Mouse (Mus musculus): ENCODE results near the gene Blvrb. TPM values are rescaled to one million over a fixed set of nuclear protein-coding genes. Genes with fewer than 3 reads are reported as not detected.
"Not testable (repeated sequence)": the region's sequence is repeated elsewhere in the genome, so short reads cannot be mapped to it uniquely, and the experiment has no call there.

The Blvrb gene
- total RNA-seq, 2 experiments from 2014 or later = 18.1 to 18.3 TPM

DNA sequence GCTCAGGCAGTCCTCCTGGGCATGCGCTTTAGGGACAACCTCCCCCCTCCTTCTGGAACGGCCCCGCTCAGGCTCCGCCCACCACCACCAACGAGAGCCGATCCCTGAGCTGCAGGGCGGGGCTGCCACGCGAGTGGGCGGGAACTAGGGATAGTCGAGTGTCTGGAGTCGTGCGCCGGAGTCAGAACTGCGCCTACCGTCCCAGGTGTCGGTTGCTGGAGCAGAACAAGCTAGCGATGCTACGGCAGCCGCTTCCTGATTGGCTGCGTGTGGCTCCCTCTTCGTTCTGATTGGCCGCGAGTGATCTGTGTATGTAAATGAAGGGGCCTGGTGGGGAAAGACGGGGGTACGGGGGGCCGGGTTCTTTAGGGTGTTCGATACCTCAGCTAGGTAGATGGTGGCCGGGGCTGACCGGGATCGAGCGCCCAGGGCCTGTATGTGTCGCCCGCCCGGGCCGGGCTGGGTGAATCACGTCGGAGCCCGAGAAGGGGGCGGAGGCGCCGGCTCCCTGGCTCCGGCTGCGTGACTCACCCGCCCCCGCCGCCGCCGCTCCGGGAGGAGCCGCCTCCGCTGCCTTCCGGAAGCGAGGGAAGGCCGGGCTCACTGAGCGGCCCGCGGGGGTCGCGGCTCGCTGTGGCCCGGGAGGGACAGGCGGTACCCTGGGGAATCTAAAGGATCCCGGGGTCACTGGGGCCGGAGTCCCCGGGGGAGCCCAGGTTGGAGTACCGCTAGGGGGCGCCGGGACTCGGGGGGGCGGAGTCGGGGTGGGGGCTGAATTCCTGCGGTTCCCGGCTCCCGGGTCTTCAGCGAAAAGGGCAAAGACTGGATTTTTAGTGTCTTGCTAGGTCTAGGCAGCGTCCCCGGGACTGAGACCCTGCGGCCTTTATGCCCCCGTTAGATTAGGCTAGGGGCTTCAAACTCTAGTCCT is 39.3 kb downstream of the Blvrb start, which contains the start of gene Sertad1:
TSS of gene Sertad1 (plus strand) at position 141 of the 928 bp plus-strand sequence.
- DNase-seq (ENCODE audit: extremely low spot score in 1 of 2, low spot score in 2 of 2) = peak; percentile 99 to 100
- H3K27ac ChIP-seq = peak within 1 kb of the TSS; percentile 98
- peak within 1 kb of the TSS; percentile 70 for H3K4me3 ChIP-seq
- TF ChIP-seq CTCF (IDR thresholded peaks at IDR 0.05) = peak; percentile 79
- intact Hi-C loops (cut with DNase I) = loop anchor here (1.0 to 10.0 kb wide), 3 partner anchors 41 to 255 kb away; partner anchors contain the start of genes Coq8b and Zfp607b

DNA sequence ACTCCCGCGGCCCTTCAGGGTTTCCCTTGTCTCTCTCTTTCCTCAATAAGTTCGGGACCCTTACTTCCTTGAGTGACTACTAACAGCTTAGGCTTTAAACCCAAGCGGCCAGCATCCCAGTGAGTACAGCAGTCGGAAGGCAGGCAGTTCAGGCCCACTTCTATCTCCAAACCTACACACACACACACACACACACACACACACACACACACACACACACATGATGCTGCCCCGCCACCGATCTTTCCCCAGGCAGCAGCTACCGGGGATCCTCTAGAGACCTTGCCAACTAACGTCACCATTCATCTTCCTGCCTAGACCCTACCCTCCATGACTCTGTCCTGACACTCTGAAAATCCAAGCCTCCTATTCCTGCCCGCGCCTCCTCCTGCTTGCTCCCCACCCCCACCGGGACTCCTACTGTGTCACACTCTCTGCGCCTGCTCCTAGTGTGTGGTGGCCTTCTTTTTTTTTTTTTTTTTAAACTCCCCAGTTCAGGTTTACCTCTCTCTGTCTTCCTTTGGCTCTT is 40.0 kb downstream of the Blvrb start:
- DNase-seq (ENCODE audit: extremely low spot score in 1 of 2, low spot score in 2 of 2) = peak; percentile 65 to 68

DNA sequence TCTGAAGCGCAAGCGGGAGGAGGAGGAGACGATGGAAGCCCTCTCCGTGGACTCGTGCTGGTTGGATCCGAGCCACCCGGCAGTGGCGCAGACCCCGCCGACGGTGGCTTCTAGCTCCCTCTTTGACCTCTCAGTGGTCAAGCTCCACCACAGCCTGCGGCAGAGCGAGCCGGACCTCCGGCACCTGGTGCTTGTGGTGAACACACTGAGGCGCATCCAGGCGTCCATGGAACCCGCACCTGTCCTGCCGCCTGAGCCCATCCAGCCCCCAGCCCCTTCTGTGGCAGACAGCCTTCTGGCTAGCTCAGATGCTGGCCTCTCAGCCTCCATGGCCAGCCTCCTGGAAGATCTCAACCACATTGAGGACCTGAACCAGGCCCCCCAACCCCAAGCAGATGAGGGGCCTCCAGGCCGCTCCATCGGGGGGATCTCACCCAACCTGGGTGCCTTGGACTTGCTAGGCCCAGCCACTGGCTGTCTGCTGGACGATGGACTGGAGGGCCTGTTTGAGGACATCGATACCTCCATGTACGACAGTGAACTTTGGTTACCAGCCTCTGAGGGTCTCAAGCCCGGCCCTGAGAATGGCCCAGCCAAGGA is 41.6 kb downstream of the Blvrb start:
- TF ChIP-seq CTCF (IDR thresholded peaks at IDR 0.05) = no peak
- DNase-seq (ENCODE audit: extremely low spot score in 1 of 2, low spot score in 2 of 2) = no peak
- H3K27ac ChIP-seq = peak overlapping the region; percentile 83
- intact Hi-C loops (cut with DNase I) = loop anchor here (5.0 to 10.0 kb wide), 2 partner anchors 195 to 257 kb away; partner anchors contain the start of genes Coq8b and Zfp607b
- no peak overlapping the region for H3K4me3 ChIP-seq

More for the DNA sequence above, 40.0 kb downstream of the Blvrb start:
- intact Hi-C loops (cut with DNase I) = loop anchor here (1.0 to 10.0 kb wide), 3 partner anchors 42 to 256 kb away; partner anchors contain the start of genes Coq8b and Zfp607b
- H3K27ac ChIP-seq = peak overlapping the region; percentile 98
- peak overlapping the region; percentile 70 for H3K4me3 ChIP-seq
- no peak for TF ChIP-seq CTCF (IDR thresholded peaks at IDR 0.05)

DNA sequence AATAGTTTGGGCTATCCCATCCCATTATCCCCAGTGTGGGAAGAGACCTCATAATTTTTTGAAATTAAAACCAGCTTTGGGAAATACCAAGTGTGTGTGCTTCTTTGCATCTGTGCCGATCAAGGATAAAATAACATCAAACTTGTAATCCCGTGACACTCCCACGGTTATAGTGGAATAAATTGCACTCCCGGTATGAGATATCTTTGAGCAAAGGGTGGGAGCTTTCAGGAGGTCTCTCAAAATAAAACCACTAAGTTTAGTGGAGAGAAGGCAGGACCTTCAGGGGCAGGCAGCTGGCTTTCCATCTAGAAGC is 42.4 kb downstream of the Blvrb start:
- intact Hi-C loops (cut with DNase I) = loop anchor here (1.0 to 5.0 kb wide), 3 partner anchors 17 to 153 kb away; partner anchors contain the start of genes Akt2, Ltbp4 and Sertad3
- peak overlapping the region; percentile 45 for H3K4me3 ChIP-seq
- peak overlapping the region; percentile 83 for H3K27ac ChIP-seq
- no peak for DNase-seq (ENCODE audit: extremely low spot score in 1 of 2, low spot score in 2 of 2)
- TF ChIP-seq CTCF (IDR thresholded peaks at IDR 0.05) = no peak

DNA sequence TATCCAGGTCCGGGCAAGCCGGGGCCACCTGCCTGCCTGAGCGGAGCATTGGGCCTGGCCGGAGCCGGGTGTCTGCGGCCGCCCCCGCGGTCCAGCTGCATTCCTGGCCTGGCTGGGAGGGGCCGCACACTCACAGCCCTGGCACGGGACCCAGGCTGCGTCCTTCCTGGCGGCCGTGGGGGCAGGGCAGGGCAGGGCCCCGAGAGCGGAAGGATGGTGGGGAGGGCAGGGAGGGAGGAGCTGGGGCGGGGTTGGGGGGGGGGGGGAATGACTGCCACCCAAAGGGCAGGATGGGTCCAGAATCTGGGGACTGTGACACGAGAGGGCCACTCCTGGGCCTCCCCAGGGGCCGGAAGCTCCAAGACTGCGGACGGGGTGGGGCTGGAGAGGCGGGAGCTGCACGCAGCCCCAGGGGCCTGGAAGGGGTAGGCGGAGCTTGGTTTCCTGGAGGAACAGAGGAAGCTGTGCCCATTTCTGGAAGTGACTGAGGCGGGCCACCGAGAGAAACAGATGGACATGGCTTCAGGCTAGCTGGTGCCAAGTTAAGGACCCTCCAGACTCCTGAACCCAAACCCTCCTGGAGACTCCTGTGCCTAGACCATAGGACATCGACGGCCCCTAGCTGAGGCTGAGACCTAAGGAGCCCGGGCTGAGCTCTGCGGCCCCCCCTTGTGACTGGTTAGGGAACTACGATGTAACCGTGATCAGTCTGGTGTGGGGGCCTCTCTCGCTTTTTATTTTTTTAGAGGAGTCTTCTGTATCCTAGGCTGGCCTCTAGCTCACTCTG is 43.0 kb downstream of the Blvrb start:
- intact Hi-C loops (cut with DNase I) = loop anchor here (1.0 to 5.0 kb wide), 3 partner anchors 17 to 154 kb away; partner anchors contain the start of genes Akt2, Ltbp4 and Sertad3
- peak; percentile 92 for TF ChIP-seq CTCF (IDR thresholded peaks at IDR 0.05)
- Histone ChIP-seq H3K4me3 (peak overlapping the region; percentile 45), H3K27ac (peak overlapping the region; percentile 83)
- DNase-seq (ENCODE audit: extremely low spot score in 1 of 2, low spot score in 2 of 2) = peak; percentile 80 to 82

GRCm38 (mm10) chr7:27491856-27492255 is 44.1 kb downstream of the Blvrb start:
- Histone ChIP-seq H3K27ac (no peak overlapping the region), H3K4me3 (no peak overlapping the region)
- intact Hi-C loops (cut with DNase I) = loop anchor here (2.0 to 5.0 kb wide), 3 partner anchors 15 to 155 kb away; partner anchors contain the start of genes Akt2 and Ltbp4
- no peak for DNase-seq (ENCODE audit: extremely low spot score in 1 of 2, low spot score in 2 of 2)
- no peak for TF ChIP-seq CTCF (IDR thresholded peaks at IDR 0.05)

GRCm38 (mm10) chr7:27493022-27493421 is 45.2 kb downstream of the Blvrb start:
- no peak for DNase-seq (ENCODE audit: extremely low spot score in 1 of 2, low spot score in 2 of 2)
- no peak overlapping the region for H3K4me3 ChIP-seq
- no peak for TF ChIP-seq CTCF (IDR thresholded peaks at IDR 0.05)
- intact Hi-C loops (cut with DNase I) = loop anchor here (2.0 to 5.0 kb wide), 2 partner anchors 14 to 99 kb away; partner anchors contain the start of gene Akt2
- H3K27ac ChIP-seq = no peak overlapping the region

GRCm38 (mm10) chr7:27493450-27493849 is 45.7 kb downstream of the Blvrb start:
- intact Hi-C loops (cut with DNase I) = loop anchor here (2.0 to 5.0 kb wide), 2 partner anchors 13 to 99 kb away; partner anchors contain the start of gene Akt2
- TF ChIP-seq CTCF (IDR thresholded peaks at IDR 0.05) = no peak
- DNase-seq (ENCODE audit: extremely low spot score in 1 of 2, low spot score in 2 of 2) = no peak

GRCm38 (mm10) chr7:27494659-27495367 is 47.0 kb downstream of the Blvrb start:
- not testable (repeated sequence) for H3K4me3 ChIP-seq; DNase-seq (ENCODE audit: extremely low spot score in 1 of 2, low spot score in 2 of 2)
- intact Hi-C loops (cut with DNase I) = loop anchor here (5.0 kb wide), 1 partner anchor 97 kb away; the partner anchor contains the start of gene Akt2

More at GRCm38 (mm10) chr7:27493450-27493849, 45.7 kb downstream of the Blvrb start:
- Histone ChIP-seq H3K4me3 (no peak overlapping the region), H3K27ac (no peak overlapping the region)

GRCm38 (mm10) chr7:27499036-27499435 is 51.3 kb downstream of the Blvrb start, which contains the start of gene Prx:
Gene Prx (plus strand): TSS chr7:27499324.
- Histone ChIP-seq H3K4me3 (no peak within 1 kb of the TSS), H3K27ac (no peak within 1 kb of the TSS)
- intact Hi-C loops (cut with DNase I) = no loop called here
- DNase-seq (ENCODE audit: extremely low spot score in 1 of 2, low spot score in 2 of 2) = no peak
- TF ChIP-seq CTCF (IDR thresholded peaks at IDR 0.05) = no peak

More at GRCm38 (mm10) chr7:27494659-27495367, 47.0 kb downstream of the Blvrb start:
- H3K27ac ChIP-seq = not testable (repeated sequence)

All from left cerebral cortex, adult 2 months (tissue).